Mouse (Mus musculus): ENCODE measurements at regions not wholly inside any gene's neighbourhood (a gene's known extent, or its start where the extent isn't known, plus 50 kb on each side); places are given as distances from the start of the nearest gene placed in this dataset.
"Not testable (repeated sequence)": the region's sequence is repeated elsewhere in the genome, so short reads cannot be mapped to it uniquely, and the experiment has no call there.

- no peak for DNase-seq (ENCODE audit: low spot score in 2 of 2)
- H3K27ac ChIP-seq: no peak overlapping the region
- no peak for TF ChIP-seq CTCF (conservative IDR thresholded peaks at IDR 0.05)
Observed at GRCm38 (mm10) chr10:85242701-85243100, 57.8 kb upstream of the Cry1 start.

GRCm38 (mm10) chr10:85243556-85243955, 58.7 kb upstream of the Cry1 start:
- no peak overlapping the region for H3K4me3 ChIP-seq
- DNase-seq (ENCODE audit: low spot score in 2 of 2): no peak
- no peak for TF ChIP-seq CTCF (conservative IDR thresholded peaks at IDR 0.05)
- no peak overlapping the region for H3K27ac ChIP-seq

More at GRCm38 (mm10) chr10:85242701-85243100, 57.8 kb upstream of the Cry1 start:
- no peak overlapping the region for H3K4me3 ChIP-seq

- H3K27ac ChIP-seq: no peak overlapping the region
- TF ChIP-seq CTCF (conservative IDR thresholded peaks at IDR 0.05): no peak
- DNase-seq (ENCODE audit: low spot score in 2 of 2): peak in 1 of 2 experiments; percentile 13
Observed at GRCm38 (mm10) chr10:85265746-85266145, 80.9 kb upstream of the Cry1 start.

GRCm38 (mm10) chr10:85266148-85266547, 81.3 kb upstream of the Cry1 start:
- no peak for DNase-seq (ENCODE audit: low spot score in 2 of 2)
- H3K4me3 ChIP-seq: no peak overlapping the region
- TF ChIP-seq CTCF (conservative IDR thresholded peaks at IDR 0.05): no peak

More at GRCm38 (mm10) chr10:85265746-85266145, 80.9 kb upstream of the Cry1 start:
- no peak overlapping the region for H3K4me3 ChIP-seq

GRCm38 (mm10) chr10:85266796-85267195, 81.9 kb upstream of the Cry1 start:
- no peak for DNase-seq (ENCODE audit: low spot score in 2 of 2)
- H3K27ac ChIP-seq: no peak overlapping the region
- no peak for TF ChIP-seq CTCF (conservative IDR thresholded peaks at IDR 0.05)
- no peak overlapping the region for H3K4me3 ChIP-seq

More at GRCm38 (mm10) chr10:85266148-85266547, 81.3 kb upstream of the Cry1 start:
- no peak overlapping the region for H3K27ac ChIP-seq

GRCm38 (mm10) chr10:85270209-85270608, 85.3 kb upstream of the Cry1 start:
- Histone ChIP-seq H3K27ac (no peak overlapping the region), H3K4me3 (no peak overlapping the region)
- no peak for TF ChIP-seq CTCF (conservative IDR thresholded peaks at IDR 0.05)
- DNase-seq (ENCODE audit: low spot score in 2 of 2): no peak

GRCm38 (mm10) chr10:85276793-85277192, 91.9 kb upstream of the Cry1 start:
- TF ChIP-seq CTCF (conservative IDR thresholded peaks at IDR 0.05): no peak
- Histone ChIP-seq H3K27ac (no peak overlapping the region), H3K4me3 (no peak overlapping the region)
- no peak for DNase-seq (ENCODE audit: low spot score in 2 of 2)

- no peak overlapping the region for H3K27ac ChIP-seq
- TF ChIP-seq CTCF (conservative IDR thresholded peaks at IDR 0.05): no peak
- DNase-seq (ENCODE audit: low spot score in 2 of 2): no peak
- no peak overlapping the region for H3K4me3 ChIP-seq
Observed at GRCm38 (mm10) chr10:85291733-85292476, 94.7 kb upstream of the Btbd11 start.

- no peak for DNase-seq (ENCODE audit: low spot score in 2 of 2)
- no peak for TF ChIP-seq CTCF (conservative IDR thresholded peaks at IDR 0.05)
- no peak overlapping the region for H3K27ac ChIP-seq
- H3K4me3 ChIP-seq: no peak overlapping the region
Observed at GRCm38 (mm10) chr10:85292477-85292855, 94.1 kb upstream of the Btbd11 start.

- no peak overlapping the region for H3K4me3 ChIP-seq
- no peak for TF ChIP-seq CTCF (conservative IDR thresholded peaks at IDR 0.05)
- H3K27ac ChIP-seq: no peak overlapping the region
- DNase-seq (ENCODE audit: low spot score in 2 of 2): no peak
Observed at GRCm38 (mm10) chr10:85293071-85293783, 93.4 kb upstream of the Btbd11 start.

GRCm38 (mm10) chr10:85295133-85295887, 91.3 kb upstream of the Btbd11 start:
- no peak for TF ChIP-seq CTCF (conservative IDR thresholded peaks at IDR 0.05)
- H3K4me3 ChIP-seq: no peak overlapping the region
- no peak overlapping the region for H3K27ac ChIP-seq

GRCm38 (mm10) chr10:85311781-85312180, 74.8 kb upstream of the Btbd11 start:
- Histone ChIP-seq H3K27ac (no peak overlapping the region), H3K4me3 (no peak overlapping the region)
- DNase-seq (ENCODE audit: low spot score in 2 of 2): no peak
- TF ChIP-seq CTCF (conservative IDR thresholded peaks at IDR 0.05): no peak

More at GRCm38 (mm10) chr10:85295133-85295887, 91.3 kb upstream of the Btbd11 start:
- no peak for DNase-seq (ENCODE audit: low spot score in 2 of 2)

- not testable (repeated sequence) for H3K4me3 ChIP-seq; H3K27ac ChIP-seq; DNase-seq (ENCODE audit: low spot score in 2 of 2)
Observed at GRCm38 (mm10) chr10:85313331-85313730, 73.3 kb upstream of the Btbd11 start.

All from layer of hippocampus, adult 2 months (tissue).